Mouse (Mus musculus) liver, embryonic 15.5 days (tissue): ENCODE data around the gene Gm21992. TPM values are rescaled to one million over a fixed set of nuclear protein-coding genes. Genes with fewer than 3 reads are reported as not detected.

Experiments used
- ATAC-seq: fragments of 200-750 bp; cut with Nextera tagmentation; 2 replicates; pipeline ENCODE4 v1.8.0; 2017; ENCODE audit warnings: moderate number of reproducible peaks, mild to moderate bottlenecking, moderate library complexity; ENCODE audit not compliant: insufficient read depth
- H3K27ac ChIP-seq: fragments of 300-500 bp; sonication (generic); replicated peaks from 2 replicates; pipeline ENCODE4 v1.5.1; 2015; ENCODE audit warnings: mild to moderate bottlenecking, inconsistent platforms
- H3K27me3 ChIP-seq: fragments of 300-500 bp; sonication (generic); 2 replicates; pipeline ENCODE4 v1.6.1; 2015; ENCODE audit warnings: mild to moderate bottlenecking, inconsistent platforms
- H3K36me3 ChIP-seq: fragments of 300-500 bp; sonication (generic); replicated peaks from 2 replicates; pipeline ENCODE4 v1.6.1; 2015; ENCODE audit warnings: moderate library complexity, mild to moderate bottlenecking, inconsistent platforms
- H3K4me1 ChIP-seq: fragments of 300-500 bp; sonication (generic); replicated peaks from 2 replicates; pipeline ENCODE4 v1.6.1; 2015; ENCODE audit warnings: inconsistent platforms
- H3K4me2 ChIP-seq: fragments of 300-500 bp; sonication (generic); 2 replicates; pipeline ENCODE4 v1.6.1; 2015; ENCODE audit warnings: moderate library complexity, mild to moderate bottlenecking, inconsistent platforms
- H3K4me3 ChIP-seq: fragments of 300-500 bp; sonication (generic); replicated peaks from 2 replicates; pipeline ENCODE4 v1.5.1; 2015; ENCODE audit warnings: mild to moderate bottlenecking, inconsistent platforms
- H3K9ac ChIP-seq: fragments of 300-500 bp; sonication (generic); 2 replicates; pipeline ENCODE4 v1.6.1; 2015; ENCODE audit warnings: moderate library complexity, mild to moderate bottlenecking, inconsistent platforms
- H3K9me3 ChIP-seq: fragments of 300-500 bp; sonication (generic); replicated peaks from 2 replicates; pipeline ENCODE4 v1.6.1; 2016; ENCODE audit warnings: inconsistent platforms
- WGBS: fragments of 180-500 bp; shearing (Covaris S2); methylation state at CpG from one replicate; pipeline ENCODE4 v1.1.7; 2015; ENCODE audit warnings: mixed read lengths; ENCODE audit not compliant: insufficient replicate concordance; 5-methylcytosine and 5-hydroxymethylcytosine counted together
- polyA plus RNA-seq: library from polyadenylated mRNA; unstranded; fragments of >200 nt; fragmentation: Nextera tagmentation; extraction: Ambion mirVana; gene quantifications from 2 replicates; pipeline ENCODE4 v1.2.1, GENCODE M21; 2015

Gene Gm21992
- 11.6 and 12.7 TPM in 2 replicates for polyA plus RNA-seq

- Histone ChIP-seq H3K4me1 (peaks cover 32% of the 10 kb centered on the region), H3K4me3 (peak within 1 kb of the TSS; percentile 83), H3K27me3 (no peaks in the 10 kb centered on the region), H3K36me3 (no peaks in the 10 kb centered on the region), H3K4me2 (peak within 1 kb of the TSS; percentile 76), H3K27ac (peak within 1 kb of the TSS; percentile 94), H3K9ac (peak within 1 kb of the TSS; percentile 82), H3K9me3 (no peaks in the 10 kb centered on the region)
- peak; percentile 93 for ATAC-seq
- WGBS, result under 1% methylated on average over 83 of the region's 83 CpGs
Observed at GRCm38 (mm10) chr19:4811063-4811908, at the start of gene Gm21992, which contains the start of gene Rbm14. Gene Gm21992 (minus strand): TSS chr19:4811612. Gene Rbm14 (minus strand): TSS chr19:4811634.

GRCm38 (mm10) chr19:4859081-4859480 lies 47.7 kb upstream of the Gm21992 start:
- H3K4me2 ChIP-seq, result peak overlapping the region; percentile 66

GRCm38 (mm10) chr19:4855951-4856350 lies 44.5 kb upstream of the Gm21992 start:
- Histone ChIP-seq H3K4me1 (peaks cover 59% of the 10 kb centered on the region), H3K9me3 (no peaks in the 10 kb centered on the region), H3K27me3 (peaks cover 67% of the 10 kb centered on the region), H3K27ac (no peak overlapping the region), H3K36me3 (no peaks in the 10 kb centered on the region), H3K4me3 (peak overlapping the region; percentile 62), H3K9ac (no peak overlapping the region), H3K4me2 (peak overlapping the region; percentile 88)
- 65% methylated on average over 4 of the region's 4 CpGs for WGBS
- no peak for ATAC-seq

More at GRCm38 (mm10) chr19:4859081-4859480, 47.7 kb upstream of the Gm21992 start:
- Histone ChIP-seq H3K27ac (peak overlapping the region; percentile 92), H3K9ac (peak overlapping the region; percentile 56), H3K27me3 (peaks cover 71% of the 10 kb centered on the region), H3K4me1 (peaks cover 59% of the 10 kb centered on the region), H3K36me3 (no peaks in the 10 kb centered on the region), H3K9me3 (no peaks in the 10 kb centered on the region), H3K4me3 (peak overlapping the region; percentile 41)
- peak; percentile 99 for ATAC-seq
- WGBS, result 28% methylated on average over 6 of the region's 6 CpGs

GRCm38 (mm10) chr19:4855470-4855820 lies 44.0 kb upstream of the Gm21992 start:
- H3K9ac ChIP-seq, result peak overlapping the region; percentile 57
- peak overlapping the region; percentile 62 for H3K4me3 ChIP-seq
- peaks cover 54% of the 10 kb centered on the region for H3K4me1 ChIP-seq
- H3K27me3 ChIP-seq, result peaks cover 72% of the 10 kb centered on the region
- 5% methylated on average over 14 of the region's 14 CpGs for WGBS
- no peaks in the 10 kb centered on the region for H3K36me3 ChIP-seq
- ATAC-seq, result no peak
- H3K27ac ChIP-seq, result no peak overlapping the region; the same call in 1 of the 2 replicates
- no peaks in the 10 kb centered on the region for H3K9me3 ChIP-seq
- peak overlapping the region; percentile 88 for H3K4me2 ChIP-seq

- Histone ChIP-seq H3K4me1 (peaks cover 48% of the 10 kb centered on the region), H3K4me2 (peak within 1 kb of the TSS; percentile 88), H3K27ac (no peak within 1 kb of the TSS; the same call in 1 of the 2 replicates), H3K4me3 (peak within 1 kb of the TSS; percentile 62), H3K9me3 (no peaks in the 10 kb centered on the region), H3K9ac (peak within 1 kb of the TSS; percentile 57), H3K36me3 (no peaks in the 10 kb centered on the region), H3K27me3 (peaks cover 77% of the 10 kb centered on the region)
- ATAC-seq, result no peak
- WGBS, result 5% methylated on average over 45 of the region's 45 CpGs
Observed at GRCm38 (mm10) chr19:4854552-4855469, 43.4 kb upstream of the Gm21992 start, which contains the start of gene Ctsf. Gene Ctsf (plus strand): TSS chr19:4855130.

- no peak overlapping the region for H3K4me2 ChIP-seq
- WGBS, result 50% methylated on average over 5 of the region's 5 CpGs
- H3K4me1 ChIP-seq, result peaks cover 9% of the 10 kb centered on the region
- no peak overlapping the region for H3K27ac ChIP-seq
- no peaks in the 10 kb centered on the region for H3K9me3 ChIP-seq
- H3K9ac ChIP-seq, result no peak overlapping the region
- H3K27me3 ChIP-seq, result peaks cover 87% of the 10 kb centered on the region
- no peaks in the 10 kb centered on the region for H3K36me3 ChIP-seq
- no peak for ATAC-seq
- no peak overlapping the region for H3K4me3 ChIP-seq
Observed at GRCm38 (mm10) chr19:4850281-4850680, 38.9 kb upstream of the Gm21992 start.

GRCm38 (mm10) chr19:4849800-4850199 lies 38.4 kb upstream of the Gm21992 start:
- Histone ChIP-seq H3K4me3 (no peak overlapping the region), H3K4me1 (peaks cover 4% of the 10 kb centered on the region), H3K27me3 (peaks cover 85% of the 10 kb centered on the region), H3K9me3 (no peaks in the 10 kb centered on the region), H3K4me2 (no peak overlapping the region), H3K36me3 (no peaks in the 10 kb centered on the region), H3K9ac (no peak overlapping the region), H3K27ac (no peak overlapping the region)
- WGBS, result 56% methylated on average over 4 of the region's 4 CpGs
- no peak for ATAC-seq

GRCm38 (mm10) chr19:4847490-4847889 lies 36.1 kb upstream of the Gm21992 start:
- Histone ChIP-seq H3K4me1 (no peaks in the 10 kb centered on the region; the same call in 1 of the 2 replicates), H3K4me3 (no peak overlapping the region), H3K27ac (no peak overlapping the region), H3K36me3 (no peaks in the 10 kb centered on the region), H3K9me3 (no peaks in the 10 kb centered on the region), H3K9ac (no peak overlapping the region), H3K27me3 (peaks cover 84% of the 10 kb centered on the region), H3K4me2 (no peak overlapping the region)
- no peak for ATAC-seq
- 22% methylated on average over 7 of the region's 7 CpGs for WGBS

- WGBS, result 39% methylated on average over 2 of the region's 2 CpGs
- no peak for ATAC-seq
- peaks cover 86% of the 10 kb centered on the region for H3K27me3 ChIP-seq
Observed at GRCm38 (mm10) chr19:4845846-4846245, 34.4 kb upstream of the Gm21992 start.

GRCm38 (mm10) chr19:4842611-4843010 lies 31.2 kb upstream of the Gm21992 start:
- H3K27me3 ChIP-seq, result peaks cover 72% of the 10 kb centered on the region
- ATAC-seq, result no peak
- H3K4me2 ChIP-seq, result no peak overlapping the region
- H3K4me1 ChIP-seq, result peaks cover 31% of the 10 kb centered on the region
- H3K4me3 ChIP-seq, result no peak overlapping the region
- H3K36me3 ChIP-seq, result no peaks in the 10 kb centered on the region
- no peak overlapping the region for H3K9ac ChIP-seq
- WGBS, result 40% methylated on average over 2 of the region's 2 CpGs
- no peaks in the 10 kb centered on the region for H3K9me3 ChIP-seq
- no peak overlapping the region for H3K27ac ChIP-seq

More at GRCm38 (mm10) chr19:4845846-4846245, 34.4 kb upstream of the Gm21992 start:
- Histone ChIP-seq H3K36me3 (no peaks in the 10 kb centered on the region), H3K9me3 (no peaks in the 10 kb centered on the region), H3K27ac (no peak overlapping the region), H3K4me1 (peaks cover under 1% of the 10 kb centered on the region), H3K4me2 (no peak overlapping the region), H3K4me3 (no peak overlapping the region), H3K9ac (no peak overlapping the region)

- no peak overlapping the region for H3K4me3 ChIP-seq
- peaks cover 40% of the 10 kb centered on the region for H3K4me1 ChIP-seq
- no peaks in the 10 kb centered on the region for H3K9me3 ChIP-seq
- no peak for ATAC-seq
- H3K9ac ChIP-seq, result no peak overlapping the region
- peaks cover 58% of the 10 kb centered on the region for H3K27me3 ChIP-seq
- WGBS, result 55% methylated on average over 9 of the region's 9 CpGs
- no peaks in the 10 kb centered on the region for H3K36me3 ChIP-seq
- H3K4me2 ChIP-seq, result no peak overlapping the region
- H3K27ac ChIP-seq, result no peak overlapping the region
Observed at GRCm38 (mm10) chr19:4840848-4841247, 29.4 kb upstream of the Gm21992 start.
